Mouse (Mus musculus) ZHBTc4 (cell line): ENCODE measurements at regions not wholly inside any gene's neighbourhood (a gene's known extent, or its start where the extent isn't known, plus 50 kb on each side); places are given as distances from the start of the nearest gene placed in this dataset.

Experiments used
- DNase-seq: peaks from one replicate; pipeline ENCODE4 v3.0.0-alpha.2; 2011; ENCODE audit warnings: low read depth, low spot score

DNA sequence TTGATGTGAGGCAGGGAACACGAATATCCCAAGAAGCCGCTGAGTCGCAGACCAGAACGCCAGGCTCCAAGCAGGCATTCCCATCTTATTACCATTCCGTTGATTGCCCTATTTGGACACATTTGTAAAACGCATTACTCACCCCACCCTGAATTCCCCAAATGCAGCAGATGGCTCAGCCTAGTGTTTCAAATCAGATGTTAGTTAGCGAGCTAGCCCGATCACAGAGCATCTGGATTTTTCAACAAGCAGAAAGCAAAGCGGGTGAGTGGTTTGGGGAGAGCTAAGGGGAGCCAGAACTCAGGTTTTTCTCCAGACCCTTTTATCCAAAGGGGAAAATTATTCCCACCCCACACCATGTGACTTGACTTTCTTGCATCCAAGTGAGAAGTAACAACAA lies 273.2 kb downstream of the Rwdd3 start:
- no peak for DNase-seq

DNA sequence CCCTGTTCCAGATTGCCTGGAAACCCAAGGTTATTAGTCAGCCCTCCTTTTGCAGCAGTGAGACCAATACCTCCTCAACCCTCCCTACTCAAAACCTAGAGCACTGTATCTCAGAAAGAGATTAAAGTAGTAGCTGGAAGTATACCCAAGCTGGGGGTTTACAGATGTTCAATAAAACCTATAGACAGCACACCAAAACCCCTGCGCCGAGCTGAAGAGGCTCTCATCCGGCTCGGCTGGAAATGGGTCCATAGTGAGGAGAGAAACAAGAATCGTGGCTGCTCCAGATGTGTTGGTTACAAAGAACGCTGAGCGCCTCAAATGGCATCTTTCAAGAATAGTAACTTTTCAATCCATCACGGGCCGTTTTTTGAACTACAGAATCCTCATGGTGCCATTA lies 273.7 kb downstream of the Rwdd3 start:
- DNase-seq = no peak

DNA sequence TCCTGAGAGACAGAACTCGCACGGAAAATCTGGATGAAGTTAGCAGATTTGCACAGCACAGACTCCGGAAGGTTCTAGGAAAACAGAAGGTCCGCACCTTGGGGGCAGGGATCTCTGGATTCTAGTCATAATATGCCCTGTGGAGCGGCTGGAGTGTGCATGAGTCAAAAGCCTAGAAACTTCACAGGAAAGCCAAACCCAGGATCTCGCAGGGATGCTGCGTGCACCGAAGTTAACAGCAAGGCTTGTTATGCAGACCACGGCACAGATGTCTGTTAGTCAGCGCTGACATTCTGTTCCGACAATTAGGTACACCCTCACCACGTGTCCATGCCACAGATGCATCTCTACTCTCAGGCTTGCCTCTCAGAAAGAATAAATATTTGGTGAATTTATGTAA lies 274.3 kb downstream of the Rwdd3 start:
- DNase-seq = no peak

DNA sequence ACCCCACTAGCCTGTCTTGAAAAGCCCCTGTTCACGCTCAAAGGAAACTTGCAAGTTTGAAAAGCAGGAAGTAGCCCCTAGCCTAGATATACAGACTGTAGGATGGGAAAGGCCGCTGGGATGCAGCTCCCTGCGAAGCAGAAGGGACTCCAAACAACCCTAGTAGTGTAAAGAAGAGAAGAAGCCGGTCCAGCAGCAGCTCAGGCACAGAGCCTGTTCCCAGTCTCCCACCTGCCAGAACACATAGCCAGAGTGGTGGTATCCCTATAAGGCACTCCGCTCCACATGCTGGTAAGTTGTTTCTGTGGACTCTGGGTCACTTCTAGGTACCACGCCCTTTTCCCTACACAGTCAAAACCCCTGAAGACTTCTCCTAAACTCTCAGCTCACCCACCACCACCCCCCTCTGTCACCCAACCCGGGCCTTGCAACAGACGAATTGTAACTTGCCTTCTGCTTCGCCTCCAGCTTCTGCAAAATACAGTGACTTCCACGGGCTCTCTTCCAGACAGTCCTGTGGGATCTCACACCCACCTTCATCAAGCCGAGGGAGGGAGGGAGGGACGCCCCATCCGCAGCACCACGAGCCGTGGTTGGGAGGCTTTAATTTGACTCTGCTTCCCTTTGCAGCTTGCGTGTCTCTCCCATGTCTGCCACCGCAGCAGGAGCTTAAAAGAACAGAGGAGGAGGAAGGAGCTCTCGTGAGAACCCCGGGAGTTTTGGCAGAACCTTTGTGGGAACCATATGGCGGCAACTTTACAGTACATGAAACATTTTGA lies 285.2 kb downstream of the Rwdd3 start:
- DNase-seq = no peak

DNA sequence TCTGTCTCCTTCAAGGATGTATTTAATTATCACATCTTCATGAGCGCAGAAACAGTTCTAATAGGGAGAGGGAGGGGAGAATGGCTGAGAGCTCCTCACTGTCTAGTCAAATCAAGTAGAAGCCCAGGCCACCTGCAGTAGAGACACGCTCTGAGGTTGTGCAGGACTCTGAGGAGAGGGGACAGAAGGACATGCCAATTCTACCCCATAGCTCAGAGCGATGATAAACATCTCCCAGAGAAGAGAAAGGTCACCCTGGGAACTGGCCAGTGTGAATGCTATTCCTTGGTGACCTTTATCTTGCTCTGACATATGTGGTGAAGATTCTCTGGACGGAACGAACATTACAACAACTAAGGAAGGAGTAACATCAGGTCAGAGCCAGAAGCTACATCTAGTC lies 286.1 kb downstream of the Rwdd3 start:
- DNase-seq = no peak

DNA sequence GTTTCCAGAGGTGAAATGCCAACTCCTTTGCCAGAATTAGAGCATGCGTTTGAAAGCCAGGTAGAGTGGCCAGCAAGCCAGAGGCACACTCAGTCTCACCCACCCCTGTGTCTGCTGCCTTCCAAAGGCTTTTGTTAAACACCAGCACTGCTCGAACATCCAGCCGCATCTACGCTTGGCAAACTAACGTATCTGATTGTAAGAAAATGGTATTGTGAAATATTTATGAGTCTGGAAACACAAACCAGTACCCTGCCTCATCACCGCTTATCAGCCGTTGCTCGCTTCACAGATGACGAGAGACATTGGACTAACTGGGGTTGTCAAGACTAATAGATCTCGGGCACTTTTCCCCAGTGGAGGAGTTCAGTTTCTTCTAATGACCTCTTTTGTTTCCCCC lies 287.3 kb downstream of the Rwdd3 start:
- DNase-seq = no peak

DNA sequence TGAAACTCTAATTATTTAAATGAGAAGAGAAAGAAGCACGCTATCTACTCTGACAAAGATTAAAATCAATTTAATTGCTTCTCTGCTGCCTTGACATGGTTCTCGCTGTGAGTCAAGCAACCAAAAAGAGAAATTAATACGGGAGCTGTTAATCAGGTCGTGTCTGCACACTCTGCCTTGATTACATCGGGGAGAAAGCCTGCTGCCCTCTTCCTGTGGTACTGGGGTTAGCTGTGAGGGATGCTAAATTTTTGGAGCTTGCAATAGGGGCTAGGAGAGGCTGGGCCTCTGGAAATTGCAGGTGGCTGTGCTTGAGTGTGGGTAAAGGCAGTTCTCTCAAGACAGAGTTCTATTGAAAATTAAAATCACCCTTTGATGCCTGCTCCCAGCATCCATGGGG lies 287.8 kb downstream of the Rwdd3 start:
- no peak for DNase-seq

DNA sequence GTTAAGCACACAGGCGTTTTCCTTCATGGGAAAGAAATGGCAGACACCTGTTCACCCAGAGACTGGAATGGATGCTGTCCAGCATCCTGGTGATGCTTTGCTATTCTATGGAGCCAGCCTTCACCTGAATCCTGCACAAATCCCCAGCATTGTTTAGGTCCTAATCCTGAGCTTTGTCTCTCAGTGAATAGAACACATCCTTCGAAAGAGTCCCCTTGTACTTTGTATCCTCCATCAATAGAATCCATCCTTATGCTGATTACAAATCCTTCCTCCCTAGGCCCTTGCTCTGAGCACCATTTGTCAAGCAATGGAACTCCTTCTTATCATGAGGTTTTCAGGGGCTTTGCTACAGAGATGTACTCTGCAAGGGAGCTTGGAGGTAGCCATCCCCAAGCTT lies 292.1 kb downstream of the Rwdd3 start:
- peak; percentile 63 for DNase-seq

- no peak for DNase-seq
Observed at GRCm38 (mm10) chr3:120875740-120876139, 295.8 kb downstream of the Rwdd3 start.

DNA sequence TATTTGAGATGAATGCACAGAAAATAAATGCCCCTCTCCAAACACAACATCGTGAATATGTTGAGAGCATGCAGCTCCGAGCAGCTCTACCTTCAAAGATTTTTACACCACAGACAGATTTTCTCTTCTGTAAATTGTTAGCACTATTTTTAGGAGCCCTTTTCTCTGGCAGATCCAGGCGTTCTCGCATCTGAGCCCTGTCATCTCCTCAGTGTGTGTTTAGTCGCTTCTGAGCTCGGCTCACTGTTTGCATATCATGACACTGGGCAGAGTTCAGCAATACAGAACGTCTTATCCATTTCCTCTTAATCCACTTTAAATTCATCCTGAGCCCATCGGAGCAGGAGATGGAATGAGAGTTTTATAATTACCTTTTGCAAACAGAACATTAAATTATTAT lies 306.5 kb downstream of the Rwdd3 start:
- no peak for DNase-seq

GRCm38 (mm10) chr3:120861641-120862040 lies 309.9 kb downstream of the Rwdd3 start:
- no peak for DNase-seq

GRCm38 (mm10) chr3:120858281-120858680 lies 313.2 kb downstream of the Rwdd3 start:
- DNase-seq = peak; percentile 10

- no peak for DNase-seq
Observed at GRCm38 (mm10) chr3:120854322-120854721, 317.2 kb downstream of the Rwdd3 start.

DNA sequence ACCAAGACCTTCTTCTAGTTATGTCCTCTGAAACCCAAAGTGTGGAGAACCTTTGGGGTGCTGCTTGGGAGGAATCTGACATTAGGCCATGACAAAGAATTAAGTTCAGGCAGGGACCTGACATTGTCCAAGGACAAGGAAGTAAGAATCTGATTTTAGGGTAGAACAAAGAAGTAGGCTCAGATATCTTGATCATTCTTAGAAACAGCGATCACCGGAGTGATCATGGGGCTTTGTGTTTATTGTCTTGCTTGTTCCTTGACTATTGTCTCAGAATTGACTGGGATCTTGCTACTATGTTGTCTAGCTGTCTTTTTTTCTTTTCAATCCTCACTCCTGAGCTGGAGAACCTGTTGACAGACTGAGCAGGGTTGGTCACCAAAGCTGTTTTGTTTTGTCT lies 327.9 kb downstream of the Rwdd3 start:
- peak; percentile 73 for DNase-seq

GRCm38 (mm10) chr3:120823536-120823935 lies 348.0 kb downstream of the Rwdd3 start:
- DNase-seq = peak; percentile 70

GRCm38 (mm10) chr3:120811901-120812300 lies 359.6 kb downstream of the Rwdd3 start:
- DNase-seq = no peak

DNA sequence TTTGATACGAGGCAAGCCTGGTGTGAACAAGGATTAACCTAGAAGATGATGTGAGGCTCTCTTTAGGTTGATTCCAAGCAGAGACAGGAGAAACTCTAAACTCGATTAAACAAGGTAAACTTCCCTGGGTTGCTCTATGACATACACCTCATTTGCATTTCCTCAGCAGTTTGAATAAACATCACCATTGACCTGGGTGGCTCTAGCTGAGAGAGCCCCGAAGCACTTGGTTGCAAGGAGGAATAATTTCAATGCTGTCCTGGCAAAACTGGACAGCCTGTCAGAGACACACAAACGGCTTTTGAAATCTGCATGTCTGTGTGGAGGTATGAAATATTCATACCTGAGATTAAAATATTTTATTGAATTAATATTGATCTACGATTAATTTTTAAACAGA lies 361.0 kb downstream of the Rwdd3 start:
- no peak for DNase-seq

GRCm38 (mm10) chr3:120810048-120810447 lies 361.4 kb downstream of the Rwdd3 start:
- DNase-seq = no peak

GRCm38 (mm10) chr3:120786659-120787058 lies 384.8 kb downstream of the Rwdd3 start:
- DNase-seq = no peak

GRCm38 (mm10) chr3:120781486-120781885 lies 390.0 kb downstream of the Rwdd3 start:
- DNase-seq = no peak

DNA sequence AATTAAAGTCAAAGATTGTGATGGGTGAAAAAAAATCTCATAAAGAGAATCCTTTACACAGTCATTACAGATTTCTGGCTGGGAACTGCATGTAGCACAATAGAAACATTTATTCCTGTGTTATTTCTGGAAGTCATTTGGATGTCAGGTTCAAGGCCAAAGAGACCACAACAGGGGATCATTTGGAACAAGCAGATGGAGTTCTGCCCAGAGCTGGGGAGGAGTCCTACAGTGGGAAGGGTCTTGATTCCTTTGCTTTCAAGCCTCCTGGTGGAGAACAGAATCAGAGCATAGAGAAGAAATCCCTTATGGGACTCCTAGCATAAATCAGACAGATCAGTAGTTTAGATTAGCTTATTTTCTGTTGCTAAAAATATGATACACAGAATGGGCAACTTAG lies 392.4 kb downstream of the Rwdd3 start:
- DNase-seq = no peak

GRCm38 (mm10) chr3:120774951-120775350 lies 396.5 kb downstream of the Rwdd3 start:
- DNase-seq = no peak

DNA sequence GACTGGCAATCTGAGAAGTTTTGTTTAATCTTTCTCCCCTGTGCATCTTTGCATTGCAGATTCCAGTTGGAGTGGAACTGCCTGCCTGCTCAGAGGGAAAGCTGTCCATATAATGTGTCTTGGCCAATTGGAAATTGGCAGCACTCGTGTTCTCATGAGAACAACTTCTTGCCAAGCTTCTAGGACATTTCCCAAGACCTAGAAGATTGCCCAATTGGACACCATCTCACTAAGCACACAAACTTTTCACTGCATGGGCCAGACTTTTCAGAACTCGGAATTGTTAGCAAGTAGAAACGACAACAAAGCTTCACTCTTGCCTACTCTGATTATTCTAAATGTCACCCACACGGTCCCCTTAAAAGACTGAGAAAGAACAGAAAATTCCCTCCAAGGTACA lies 409.8 kb downstream of the Rwdd3 start:
- no peak for DNase-seq

DNA sequence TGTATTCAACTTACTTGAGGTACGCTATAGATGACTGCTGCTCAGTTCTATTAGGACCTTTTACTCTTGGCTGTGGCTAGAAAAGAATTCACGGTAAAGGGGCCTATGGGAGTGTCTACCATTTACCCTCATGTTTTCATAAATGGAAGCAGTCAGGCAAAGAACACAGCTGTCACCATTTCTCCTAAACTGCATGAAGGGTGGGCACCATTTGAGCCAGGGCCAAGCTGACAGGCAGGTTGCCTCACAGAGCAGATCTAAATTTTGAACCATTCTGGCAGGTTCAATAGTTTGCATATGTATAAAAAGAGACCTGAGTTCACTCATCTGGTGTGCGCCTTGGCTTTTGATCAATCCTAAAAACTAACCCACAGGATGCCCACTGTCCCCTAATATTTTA lies 410.3 kb downstream of the Rwdd3 start:
- DNase-seq = no peak
